Mouse (Mus musculus) skeletal muscle tissue, adult 2 months (tissue): ENCODE measurements at regions not wholly inside any gene's neighbourhood (a gene's known extent, or its start where the extent isn't known, plus 50 kb on each side); places are given as distances from the start of the nearest gene placed in this dataset.

Experiments used
- DNase-seq: peaks from one replicate; pipeline ENCODE4 v3.0.0-alpha.2; 2012; ENCODE audit warnings: low read depth, low spot score

DNA sequence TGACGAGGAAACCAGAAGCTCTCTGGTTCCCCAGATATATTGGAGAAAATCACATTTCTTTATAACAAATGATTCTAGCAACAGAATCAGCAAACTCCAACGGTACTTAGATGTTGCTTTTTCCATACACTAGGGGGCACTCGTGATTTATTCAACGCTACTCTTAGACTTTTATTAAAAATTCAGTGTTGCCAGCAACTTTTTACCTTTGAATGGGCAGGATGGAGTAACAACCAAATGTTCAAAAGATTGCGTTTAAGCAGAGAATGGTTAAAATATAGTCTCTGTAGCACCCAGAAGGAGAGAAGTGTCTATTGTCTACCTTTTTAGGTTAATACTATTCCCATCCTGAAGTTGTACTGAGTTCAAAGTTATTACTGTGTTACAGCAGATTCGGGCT lies 715.4 kb upstream of the Cblb start:
- DNase-seq = peak; percentile 1

DNA sequence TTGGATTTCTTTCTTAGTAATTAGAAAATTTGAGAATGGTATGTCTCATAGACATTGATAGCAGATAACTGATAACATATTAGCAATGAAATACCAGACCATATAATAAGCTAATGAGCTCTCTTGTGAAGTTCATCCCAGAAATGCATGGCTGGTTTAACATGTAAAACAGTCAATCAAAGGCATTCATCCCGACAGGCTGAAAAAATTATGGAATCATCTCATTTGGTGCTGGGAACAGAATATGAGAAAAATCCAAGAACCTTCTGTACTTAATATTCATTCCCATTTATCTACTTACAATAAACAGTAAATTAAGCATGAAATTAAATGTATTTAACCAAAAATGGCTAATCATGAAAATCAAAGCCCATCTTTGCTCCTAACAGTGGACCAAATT lies 698.8 kb upstream of the Cblb start:
- DNase-seq = no peak

DNA sequence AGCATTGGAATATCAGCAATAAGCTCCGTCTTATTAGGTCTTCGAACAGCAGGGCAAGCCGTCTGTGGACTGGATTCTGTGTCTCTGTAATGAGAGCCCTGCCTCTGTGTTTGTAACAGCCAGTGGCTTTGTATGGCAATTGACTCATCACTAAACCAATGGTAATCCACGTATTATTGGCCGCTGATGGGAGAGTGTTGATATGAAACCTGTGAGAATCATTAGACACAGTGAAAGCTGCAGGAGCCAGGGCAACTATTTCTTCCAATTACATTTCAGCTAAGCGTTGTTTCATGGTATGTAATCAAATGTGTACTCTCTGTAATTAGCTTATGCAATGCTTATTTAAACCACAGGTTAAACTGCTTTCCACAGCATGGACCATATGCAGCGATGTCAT lies 696.1 kb upstream of the Cblb start:
- no peak for DNase-seq

DNA sequence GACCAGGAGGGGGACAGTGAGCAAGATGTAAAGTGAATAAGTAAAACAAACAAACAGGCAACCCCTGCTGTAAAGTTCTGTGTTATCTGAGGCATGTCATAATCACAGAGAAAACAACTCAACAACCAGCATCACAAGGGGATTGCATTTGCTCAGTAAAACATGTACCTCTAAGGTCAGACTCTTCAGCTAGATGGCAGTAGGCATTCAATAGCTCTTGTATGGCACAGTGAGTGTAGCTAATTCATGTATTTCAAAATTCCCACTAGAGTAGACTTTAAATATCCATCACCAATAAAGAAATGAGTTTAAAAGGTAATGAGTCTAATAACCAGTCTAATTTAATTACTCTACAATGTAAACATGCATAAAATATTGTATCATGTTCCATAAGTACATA lies 683.9 kb upstream of the Cblb start:
- no peak for DNase-seq

DNA sequence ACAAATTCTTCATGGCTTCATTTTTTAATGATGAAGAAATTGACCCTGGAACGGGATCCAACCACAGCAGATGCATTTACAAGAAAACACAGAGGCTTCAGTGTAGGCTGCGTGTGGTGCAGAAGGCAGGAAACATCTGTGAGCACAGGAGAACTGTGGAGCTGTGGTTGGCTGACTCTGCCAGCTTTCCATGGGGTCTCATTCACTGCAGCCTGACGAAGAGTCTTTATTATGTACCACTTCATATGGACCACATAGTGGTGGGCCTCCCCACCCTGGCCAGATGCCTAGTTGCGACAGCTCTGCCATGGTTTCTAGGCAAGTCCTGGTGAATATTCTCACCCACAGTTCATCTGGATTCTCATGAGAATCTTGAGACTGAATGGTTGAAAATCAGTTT lies 678.9 kb upstream of the Cblb start:
- no peak for DNase-seq

DNA sequence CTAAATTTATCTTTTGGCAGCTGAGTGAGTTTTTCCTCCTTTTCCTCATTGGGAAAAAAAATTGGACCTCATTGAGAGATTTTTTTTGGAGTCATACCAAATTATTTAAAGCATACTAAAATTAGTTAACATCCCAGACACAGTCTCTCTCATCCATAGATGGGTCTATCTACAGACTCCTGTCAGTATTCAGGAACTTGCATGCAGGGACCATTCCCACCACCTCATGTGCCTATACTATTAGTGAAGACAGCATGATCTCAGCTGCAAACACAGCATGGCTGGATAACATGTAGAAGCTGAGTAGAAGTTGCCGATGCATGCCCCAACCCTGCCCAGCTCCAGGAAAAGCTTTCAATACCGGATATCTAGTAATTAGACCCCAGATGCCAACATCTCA lies 677.2 kb upstream of the Cblb start:
- no peak for DNase-seq

DNA sequence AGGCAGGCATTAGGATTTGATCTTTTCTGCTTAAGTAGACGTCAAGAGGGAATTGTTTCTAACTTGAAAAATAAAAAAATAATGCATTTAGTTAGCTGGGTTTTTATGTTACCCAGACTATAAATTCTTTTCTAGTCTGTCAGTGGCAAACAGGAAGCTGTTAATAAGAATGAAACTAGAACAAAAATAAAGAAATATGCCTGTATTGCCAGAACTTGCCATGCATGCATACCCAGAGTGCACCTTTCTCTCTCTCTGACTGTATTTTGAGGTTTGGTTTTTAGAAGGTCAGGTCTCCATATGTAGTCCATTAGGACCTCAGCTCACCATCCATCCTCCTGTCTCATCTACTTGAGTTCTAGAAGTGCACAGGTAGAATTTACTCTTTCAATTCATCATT lies 661.0 kb upstream of the Cblb start:
- no peak for DNase-seq

DNA sequence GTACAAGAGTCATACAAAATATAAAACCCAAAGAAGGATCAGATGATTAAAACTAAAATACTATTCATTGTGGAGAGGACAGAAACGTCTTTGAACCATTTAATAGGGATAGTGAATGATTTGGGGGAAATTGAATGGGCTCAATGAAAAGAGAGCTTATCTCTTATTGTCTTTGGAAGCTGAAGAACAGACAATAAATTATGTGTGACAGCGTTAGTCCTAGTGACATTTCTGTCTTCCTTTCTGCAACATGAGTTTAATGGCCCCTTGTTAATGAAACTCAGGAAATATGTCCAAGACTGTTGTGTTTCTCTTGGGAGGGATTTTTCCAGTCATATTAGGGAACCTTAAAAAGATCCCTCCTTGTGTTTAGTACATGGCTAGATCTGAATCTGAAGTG lies 644.6 kb upstream of the Cblb start:
- DNase-seq = no peak

DNA sequence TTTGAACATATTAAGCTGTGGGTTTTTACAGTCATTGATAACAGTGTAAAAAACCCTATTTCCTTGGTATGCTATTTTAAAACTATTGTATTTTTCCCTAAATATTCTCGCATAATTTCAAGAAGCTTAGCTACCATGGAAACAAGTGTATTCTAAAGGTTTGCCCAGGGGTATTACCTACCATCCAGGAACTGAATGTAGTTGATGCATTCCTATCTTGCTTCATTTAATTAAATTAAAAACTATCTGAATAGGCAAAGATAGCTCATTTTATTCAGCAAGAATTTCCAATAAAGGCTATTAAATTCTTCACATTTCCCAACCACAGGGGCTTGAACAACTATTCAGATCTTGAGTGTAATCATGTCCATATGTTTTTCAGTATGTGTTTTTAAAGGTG lies 643.5 kb upstream of the Cblb start:
- DNase-seq = no peak

DNA sequence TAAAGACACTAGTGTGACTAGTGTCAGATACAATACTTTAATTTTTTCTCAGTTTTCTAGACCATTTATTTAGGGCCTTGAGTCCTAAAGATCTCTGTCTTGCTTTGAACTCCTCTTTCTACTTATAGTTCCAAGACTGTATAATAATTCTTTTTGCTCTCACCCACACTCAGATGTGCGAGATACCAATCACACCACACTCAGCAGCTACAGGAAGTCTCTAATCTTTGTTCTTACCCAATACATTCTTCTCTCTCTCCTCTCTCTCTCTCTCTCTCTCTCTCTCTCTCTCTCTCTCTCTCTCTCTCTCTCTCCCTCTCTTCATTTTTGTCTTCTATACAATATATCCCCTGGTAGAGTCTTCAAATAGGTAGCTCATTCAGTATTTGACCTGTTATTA lies 637.2 kb upstream of the Cblb start:
- DNase-seq = no peak
